Mouse (Mus musculus) neural tube, embryonic 11.5 days (tissue): ENCODE results near the gene Myo15b. TPM values are rescaled to one million over a fixed set of nuclear protein-coding genes. Genes with fewer than 3 reads are reported as not detected.

Experiments used
- ATAC-seq: fragments of 200-750 bp; cut with Nextera tagmentation; 2 replicates; pipeline ENCODE4 v1.8.0; 2017; ENCODE audit warnings: moderate number of reproducible peaks, mild to moderate bottlenecking, moderate TSS enrichment, moderate library complexity; ENCODE audit not compliant: insufficient read depth, low FRiP score, low TSS enrichment
- DNase-seq: peaks from one replicate; pipeline ENCODE4 v3.0.0-alpha.2; 2015; ENCODE audit warnings: low spot score
- H3K27ac ChIP-seq: fragments of 300-500 bp; sonication (generic); 2 replicates; pipeline ENCODE4 v1.5.1; 2014; ENCODE audit warnings: low read depth, mild to moderate bottlenecking, low read length
- H3K27me3 ChIP-seq: fragments of 300-500 bp; sonication (generic); 2 replicates; pipeline ENCODE4 v1.6.1; 2014; ENCODE audit warnings: mild to moderate bottlenecking, low read length, mixed read lengths; ENCODE audit not compliant: control insufficient read depth, insufficient read depth
- H3K36me3 ChIP-seq: fragments of 300-500 bp; sonication (generic); 2 replicates; pipeline ENCODE4 v1.6.1; 2014; ENCODE audit warnings: mild to moderate bottlenecking, low read length, moderate library complexity, mixed read lengths; ENCODE audit not compliant: control insufficient read depth, insufficient read depth
- H3K4me1 ChIP-seq: fragments of 300-500 bp; sonication (generic); 2 replicates; pipeline ENCODE4 v1.6.1; 2014; ENCODE audit warnings: low read length, mixed read lengths; ENCODE audit not compliant: control insufficient read depth, insufficient read depth
- H3K4me2 ChIP-seq: fragments of 300-500 bp; sonication (generic); 2 replicates; pipeline ENCODE4 v1.6.1; 2014; ENCODE audit warnings: low read depth, mild to moderate bottlenecking, moderate library complexity
- H3K4me3 ChIP-seq: fragments of 300-500 bp; sonication (generic); 2 replicates; pipeline ENCODE4 v1.5.1; 2014; ENCODE audit warnings: low read depth, low read length
- H3K9ac ChIP-seq: fragments of 300-500 bp; sonication (generic); 2 replicates; pipeline ENCODE4 v1.6.1; 2014; ENCODE audit warnings: mild to moderate bottlenecking, low read length
- H3K9me3 ChIP-seq: fragments of 300-500 bp; sonication (generic); 2 replicates; pipeline ENCODE4 v1.6.1; 2016; ENCODE audit warnings: low read length; ENCODE audit not compliant: control insufficient read depth
- WGBS: fragments of 180-500 bp; shearing (Covaris S2); extraction: QIAGEN DNeasy Blood & Tissue Kit; methylation state at CpG from one replicate; pipeline ENCODE4 v1.1.7; 2014; 5-methylcytosine and 5-hydroxymethylcytosine counted together
- polyA plus RNA-seq: library from polyadenylated mRNA; unstranded; fragments of >200 nt; fragmentation: Nextera tagmentation; extraction: Ambion mirVana; gene quantifications from 2 replicates; pipeline ENCODE4 v1.2.1, GENCODE M21; 2014

The Myo15b gene
- polyA plus RNA-seq, 1 experiment from 2014 or later = 0.13 TPM

DNA sequence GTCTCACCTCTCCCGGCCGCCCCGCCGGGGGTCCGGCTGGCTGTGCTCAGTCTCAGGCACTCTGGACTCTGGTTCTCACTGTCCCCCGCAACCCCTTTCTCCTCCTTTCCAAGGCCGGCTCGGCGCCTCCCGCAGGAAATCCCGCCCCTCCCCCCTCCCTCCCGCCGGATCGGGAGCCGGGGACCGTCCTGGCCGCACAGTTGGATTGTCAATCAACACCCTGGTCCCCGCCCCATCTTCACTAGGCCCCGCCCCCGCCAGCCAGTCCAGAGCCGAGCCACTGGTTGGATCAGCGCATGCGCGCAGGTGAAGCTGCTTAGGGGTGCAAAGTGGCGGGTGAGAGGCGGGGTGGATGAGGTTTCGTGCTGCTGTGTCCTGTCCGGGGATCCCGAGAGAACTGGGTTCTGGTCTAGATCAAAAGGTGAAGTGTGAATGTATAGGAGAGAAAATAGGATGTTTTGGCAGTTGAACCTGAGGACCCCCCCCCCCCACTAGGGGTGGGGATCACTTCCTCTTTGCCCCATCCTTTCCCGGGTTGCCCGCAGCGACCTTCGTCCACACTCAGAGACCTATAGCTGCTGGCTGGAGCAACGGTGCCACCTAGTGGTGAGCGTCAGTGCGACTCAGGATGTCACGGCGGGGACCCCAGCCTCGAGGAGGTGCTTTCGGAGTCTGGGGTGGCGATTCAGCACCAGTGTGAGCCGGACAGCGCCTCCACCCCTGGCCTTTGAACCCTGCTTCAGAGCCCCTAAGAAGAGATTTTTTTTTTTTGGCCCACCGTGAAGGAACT is 44.5 kb upstream of the Myo15b start, which contains the start of gene Caskin2:
TSS of gene Caskin2 (minus strand) at position 133 of the 790 bp plus-strand sequence.
- Histone ChIP-seq H3K4me2 (peak within 1 kb of the TSS; percentile 95), H3K36me3 (peaks cover 7% of the 10 kb centered on the region), H3K27ac (0 out of 2 replicates have a peak within 1 kb of the TSS, but pooled peaks have one; percentile 27), H3K9me3 (no peaks in the 10 kb centered on the region), H3K27me3 (no peaks in the 10 kb centered on the region), H3K4me1 (peaks cover 33% of the 10 kb centered on the region), H3K9ac (peak within 1 kb of the TSS; percentile 85), H3K4me3 (peak within 1 kb of the TSS; percentile 91)
- DNase-seq = peak; percentile 98
- under 1% methylated on average over 39 of the region's 44 CpGs for WGBS
- peak; percentile 89 for ATAC-seq

DNA sequence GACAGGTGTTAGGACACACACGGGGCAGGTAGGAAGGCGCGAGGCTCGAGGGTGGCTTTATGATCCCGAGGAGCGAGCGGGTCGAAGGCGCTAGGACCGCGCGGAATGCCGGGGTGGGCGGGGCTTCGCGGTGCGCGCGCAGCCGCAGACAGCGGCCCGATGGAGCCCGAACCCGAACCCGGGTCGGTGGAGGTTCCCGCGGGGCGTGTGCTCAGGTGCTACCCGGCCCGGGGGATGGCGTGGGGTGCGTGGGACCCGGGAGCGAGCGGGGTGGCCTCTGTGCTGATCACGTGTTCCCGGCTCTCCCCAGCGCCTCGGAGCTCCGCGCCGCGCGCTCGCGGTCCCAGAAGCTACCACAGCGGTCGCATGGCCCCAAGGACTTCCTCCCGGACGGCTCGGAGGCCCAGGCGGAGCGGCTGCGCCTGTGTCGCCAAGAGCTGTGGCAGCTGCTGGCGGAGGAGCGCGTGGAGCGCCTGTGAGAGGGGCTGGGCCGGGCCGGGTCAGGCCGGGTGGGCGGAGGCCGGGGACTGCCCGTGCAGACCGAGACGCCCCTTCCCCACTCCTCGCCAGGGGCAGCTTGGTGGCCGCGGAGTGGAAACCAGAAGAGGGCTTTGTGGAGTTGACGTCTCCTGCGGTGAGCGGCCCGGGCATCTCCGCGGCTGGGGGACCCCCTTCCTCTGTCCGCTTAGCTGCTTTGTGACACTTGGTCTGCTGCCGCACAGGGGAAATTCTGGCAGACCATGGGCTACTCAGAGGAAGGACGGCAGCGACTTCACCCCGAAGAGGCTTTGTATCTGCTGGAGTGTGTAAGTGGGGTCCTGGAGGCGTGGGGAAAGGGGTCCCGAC is 43.4 kb upstream of the Myo15b start, which contains the start of gene Tsen54:
TSS of gene Tsen54 (plus strand) at position 120 of the 846 bp plus-strand sequence.
- peak within 1 kb of the TSS; percentile 82 for H3K9ac ChIP-seq
- no peaks in the 10 kb centered on the region for H3K27me3 ChIP-seq
- peak within 1 kb of the TSS; percentile 95 for H3K4me2 ChIP-seq
- DNase-seq = peak; percentile 86
- peak within 1 kb of the TSS; percentile 91 for H3K4me3 ChIP-seq
- peak within 1 kb of the TSS; percentile 56 for H3K27ac ChIP-seq
- peak; percentile 62 for ATAC-seq
- H3K4me1 ChIP-seq = peaks cover 24% of the 10 kb centered on the region
- no peaks in the 10 kb centered on the region for H3K9me3 ChIP-seq
- peaks cover 5% of the 10 kb centered on the region for H3K36me3 ChIP-seq
- under 1% methylated on average over 83 of the region's 84 CpGs for WGBS

DNA sequence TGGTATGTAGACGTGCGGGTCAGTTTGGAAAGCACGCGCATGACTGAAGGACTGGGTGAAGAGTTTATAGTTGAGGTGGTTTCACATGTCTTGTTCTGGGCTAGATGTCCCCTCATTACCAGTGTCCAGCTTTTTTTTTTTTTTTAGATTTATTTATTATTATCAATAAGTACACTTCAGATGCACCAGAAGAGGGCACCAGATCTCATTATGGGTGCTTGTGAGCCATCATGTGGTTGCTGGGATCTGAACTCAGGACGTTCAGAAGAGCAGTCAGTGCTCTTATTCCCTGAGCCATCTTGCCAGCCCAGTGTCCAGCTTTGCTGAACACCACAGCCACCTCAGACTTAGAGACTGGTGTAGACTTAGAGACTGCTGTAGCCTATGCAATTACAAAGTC is 40.9 kb upstream of the Myo15b start:
- H3K27me3 ChIP-seq = no peaks in the 10 kb centered on the region; the same call in 1 of the 2 replicates
- no peak for DNase-seq
- no peak overlapping the region for H3K27ac ChIP-seq
- no peak overlapping the region for H3K9ac ChIP-seq
- H3K4me1 ChIP-seq = peaks cover 15% of the 10 kb centered on the region
- no peak for ATAC-seq
- 89% methylated on average over 5 of the region's 5 CpGs for WGBS
- H3K4me2 ChIP-seq = no peak overlapping the region
- H3K9me3 ChIP-seq = no peaks in the 10 kb centered on the region
- H3K4me3 ChIP-seq = no peak overlapping the region
- peaks cover 4% of the 10 kb centered on the region for H3K36me3 ChIP-seq

DNA sequence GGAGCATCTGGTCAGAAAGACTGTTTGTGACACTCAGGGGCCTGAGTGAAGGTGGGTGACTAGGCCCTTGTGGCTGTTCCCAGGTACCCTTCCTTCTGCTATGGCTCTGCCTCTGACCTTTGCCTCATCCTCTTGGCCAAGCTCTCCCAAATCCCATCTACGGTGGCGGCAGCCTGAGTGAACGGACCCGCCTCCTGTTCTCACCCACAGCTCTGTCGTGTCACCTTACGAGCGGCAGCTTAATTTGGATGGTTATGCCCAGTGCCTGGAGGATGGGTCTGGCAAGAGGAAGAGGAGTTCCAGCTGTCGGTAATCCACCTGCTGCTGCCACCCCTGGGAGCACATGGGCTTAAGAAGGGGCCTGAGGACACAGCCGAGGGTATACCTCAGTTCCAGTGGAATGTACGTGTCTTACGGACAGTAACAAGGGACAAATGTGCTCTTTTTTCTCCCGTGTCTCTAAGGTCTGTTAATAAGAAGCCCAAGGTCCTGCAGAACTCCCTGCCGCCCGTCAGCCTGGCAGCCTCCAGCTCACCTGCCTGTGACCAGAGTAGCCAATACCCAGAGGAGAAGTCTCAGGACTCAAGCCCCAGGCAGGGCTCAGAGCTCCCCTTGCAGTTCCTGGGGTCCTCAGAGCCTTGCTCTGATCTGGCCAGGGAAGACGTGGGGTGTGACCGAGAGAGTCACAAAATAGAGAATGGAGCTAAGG is 38.1 kb upstream of the Myo15b start:
- H3K4me1 ChIP-seq = peaks cover 13% of the 10 kb centered on the region
- no peaks in the 10 kb centered on the region for H3K9me3 ChIP-seq
- ATAC-seq (no peak), DNase-seq (no peak)
- WGBS = 89% methylated on average over 16 of the region's 16 CpGs
- H3K27ac ChIP-seq = no peak overlapping the region
- H3K36me3 ChIP-seq = peaks cover 4% of the 10 kb centered on the region
- H3K4me3 ChIP-seq = no peak overlapping the region
- no peak overlapping the region for H3K4me2 ChIP-seq
- peaks cover 12% of the 10 kb centered on the region for H3K27me3 ChIP-seq
- H3K9ac ChIP-seq = no peak overlapping the region

DNA sequence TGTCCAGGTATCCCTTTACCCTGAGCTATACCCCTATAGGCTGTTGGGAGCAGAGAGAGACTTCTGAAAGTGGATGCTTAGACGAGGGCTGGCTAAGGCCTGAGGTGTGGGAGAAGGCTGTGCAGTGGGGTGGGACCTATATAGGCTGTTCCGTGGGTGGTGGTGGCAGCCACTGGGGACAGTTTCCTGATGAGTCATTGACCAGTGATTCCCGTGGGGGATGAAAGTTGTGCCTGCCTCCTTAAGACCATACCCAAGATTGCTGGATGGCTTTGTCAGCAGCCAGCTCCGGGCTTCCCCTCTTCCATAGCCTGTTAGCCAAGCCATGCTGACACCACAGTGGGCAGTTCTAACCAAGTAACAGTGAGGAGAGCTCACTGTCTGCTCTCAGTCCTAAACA is 37.2 kb upstream of the Myo15b start:
- no peak for ATAC-seq
- no peak for DNase-seq
- H3K36me3 ChIP-seq = peaks cover 4% of the 10 kb centered on the region
- 88% methylated on average over 4 of the region's 4 CpGs for WGBS
- H3K4me2 ChIP-seq = no peak overlapping the region
- no peaks in the 10 kb centered on the region for H3K9me3 ChIP-seq
- no peak overlapping the region for H3K9ac ChIP-seq
- H3K27me3 ChIP-seq = peaks cover 19% of the 10 kb centered on the region
- H3K27ac ChIP-seq = no peak overlapping the region
- H3K4me1 ChIP-seq = peaks cover 5% of the 10 kb centered on the region; the same call in 1 of the 2 replicates
- no peak overlapping the region for H3K4me3 ChIP-seq

DNA sequence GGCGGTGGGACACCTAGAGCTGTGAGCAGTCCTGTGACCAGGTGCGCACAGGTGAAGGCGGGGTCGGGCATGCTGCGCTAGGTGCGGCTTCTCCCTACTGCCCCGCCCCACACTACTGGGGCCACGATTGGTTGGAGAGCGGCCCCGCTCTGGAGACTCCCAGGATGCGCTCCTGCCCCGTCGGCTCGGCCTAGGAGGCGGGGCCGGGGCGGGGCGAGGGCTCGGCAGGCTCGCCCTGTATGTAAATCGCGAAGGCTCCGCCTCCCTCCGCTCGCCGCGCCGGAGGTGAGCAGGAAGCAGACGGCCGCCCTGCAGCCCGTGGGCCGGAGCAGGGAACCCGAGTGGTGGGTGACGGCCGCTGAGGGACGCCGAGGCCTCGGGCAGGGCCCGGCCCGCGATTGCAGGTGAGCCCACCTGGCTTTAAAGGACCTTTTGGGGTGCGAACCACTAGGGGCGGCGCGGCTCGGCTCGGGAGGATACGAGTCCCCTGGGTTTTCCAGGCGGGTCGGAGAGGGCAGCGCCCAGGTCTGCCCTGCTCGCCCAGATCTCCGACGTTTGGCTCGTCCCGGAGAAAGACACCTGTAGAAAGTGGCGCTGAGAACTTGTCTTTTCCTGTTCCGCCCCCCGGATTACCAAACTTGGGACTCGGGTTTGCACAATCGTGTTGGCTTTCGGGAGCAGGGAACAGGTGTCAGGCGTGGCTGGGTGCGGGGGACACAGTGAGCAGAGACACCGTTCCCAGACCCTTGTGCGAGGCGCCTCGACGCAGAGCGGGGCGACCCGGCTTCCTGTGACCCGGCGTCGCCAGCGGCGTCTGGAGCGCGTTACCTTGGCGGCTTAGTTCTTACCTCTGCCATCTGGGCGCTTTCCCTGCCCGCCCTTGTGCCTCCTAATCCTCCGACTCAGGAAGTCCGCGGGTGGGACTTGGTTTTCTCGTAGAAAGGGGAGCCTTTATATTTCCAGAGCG is 34.1 kb upstream of the Myo15b start, which contains the start of gene Llgl2:
TSS of gene Llgl2 (plus strand) at position 276 of the 967 bp plus-strand sequence.
- H3K36me3 ChIP-seq = peaks cover 2% of the 10 kb centered on the region
- peak; percentile 88 for DNase-seq
- H3K27ac ChIP-seq = no peak within 1 kb of the TSS
- H3K4me1 ChIP-seq = peaks cover 5% of the 10 kb centered on the region; the same call in 1 of the 2 replicates
- H3K9me3 ChIP-seq = no peaks in the 10 kb centered on the region
- peaks cover 21% of the 10 kb centered on the region for H3K27me3 ChIP-seq
- peak within 1 kb of the TSS; percentile 65 for H3K4me3 ChIP-seq
- peak within 1 kb of the TSS; percentile 96 for H3K4me2 ChIP-seq
- peak; percentile 89 for ATAC-seq
- under 1% methylated on average over 83 of the region's 87 CpGs for WGBS
- peak within 1 kb of the TSS; percentile 66 for H3K9ac ChIP-seq

DNA sequence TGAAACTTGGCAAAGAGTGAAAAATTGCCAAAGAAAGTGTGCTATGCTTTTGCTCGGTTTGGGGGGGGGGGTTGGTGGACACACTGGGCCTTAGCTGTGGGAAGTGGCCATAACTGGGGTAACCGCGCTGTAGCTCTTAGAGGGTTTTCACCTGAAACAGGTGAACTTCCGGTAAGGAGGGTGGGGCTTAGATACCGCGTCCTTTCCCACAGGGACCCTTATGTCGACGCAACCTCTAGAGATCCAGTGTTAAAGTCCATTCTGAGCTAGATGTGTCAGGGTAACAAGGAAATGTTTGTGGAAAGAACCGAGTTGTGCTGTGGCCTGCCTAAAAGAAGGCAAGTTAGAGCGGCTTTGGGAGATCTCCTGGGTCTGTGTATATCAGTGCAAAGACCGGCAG is 33.4 kb upstream of the Myo15b start:
- Histone ChIP-seq H3K4me1 (peaks cover 5% of the 10 kb centered on the region; the same call in 1 of the 2 replicates), H3K27ac (no peak overlapping the region), H3K4me3 (peak overlapping the region; percentile 65), H3K9ac (no peak overlapping the region), H3K9me3 (no peaks in the 10 kb centered on the region), H3K27me3 (peaks cover 21% of the 10 kb centered on the region), H3K4me2 (peak overlapping the region; percentile 96), H3K36me3 (peaks cover 2% of the 10 kb centered on the region)
- 18% methylated on average over 11 of the region's 11 CpGs for WGBS
- DNase-seq (no peak), ATAC-seq (no peak)
